Comparison of ENCODE assay signal across 11 mouse cellular contexts in genomic region chr17:44617741-44618140, GRCm38 (mm10).
DNase-seq lines count a peak whose midpoint lies in the region; ATAC-seq and TF ChIP-seq lines count a peak whose summit lies in the region.
"Had no signal": no experiment of that assay in that cellular context is flagged by ENCODE, and none has a peak within 500 bp of the region (broad histone marks: within the 10 kb centered on the region; RNA-seq: fewer than 3 reads in every experiment).

No protein-coding gene starts in this region.

- WGBS in forebrain, postnatal 0 days: 49% methylated on average over 2 of the region's 2 CpGs
- WGBS in forebrain, embryonic 11.5 days: 82% methylated on average over 2 of the region's 2 CpGs
- 27% methylated on average over 2 of the region's 2 CpGs for WGBS in lung, embryonic 15.5 days
- 43% methylated on average over 2 of the region's 2 CpGs for WGBS in embryonic facial prominence, embryonic 12.5 days

- H3K9me3 ChIP-seq in forebrain, postnatal 0 days (ENCODE audit: low read length): no peaks in the 10 kb centered on the region
- no peaks in the 10 kb centered on the region; the same call in 1 of the 2 replicates for H3K9me3 ChIP-seq in forebrain, embryonic 11.5 days (ENCODE audit: control insufficient read depth, low read length)
- H3K9me3 ChIP-seq in lung, embryonic 15.5 days: no peaks in the 10 kb centered on the region
- H3K9me3 ChIP-seq in embryonic facial prominence, embryonic 12.5 days: no peaks in the 10 kb centered on the region

- H3K4me2 ChIP-seq in forebrain, postnatal 0 days (ENCODE audit: low read depth): no peak overlapping the region
- no peak overlapping the region for H3K4me2 ChIP-seq in forebrain, embryonic 11.5 days (ENCODE audit: low read depth, low read length, severe bottlenecking)
- no peak overlapping the region for H3K4me2 ChIP-seq in lung, embryonic 15.5 days
- peak overlapping the region; percentile 35 for H3K4me2 ChIP-seq in embryonic facial prominence, embryonic 12.5 days (replicated peaks)
- H3K4me2 ChIP-seq in myocyte (ENCODE audit: low read depth): peak overlapping the region; percentile 64

- no peak overlapping the region for H3K4me3 ChIP-seq in forebrain, postnatal 0 days (ENCODE audit: low read depth, low read length)
- H3K4me3 ChIP-seq in forebrain, embryonic 11.5 days (ENCODE audit: low read depth, low read length): no peak overlapping the region
- no peak overlapping the region for H3K4me3 ChIP-seq in lung, embryonic 15.5 days
- H3K4me3 ChIP-seq in embryonic facial prominence, embryonic 12.5 days: no peak overlapping the region
- H3K4me3 ChIP-seq in myocyte: no peak overlapping the region

- no peak; the same call in 1 of the 2 replicates for ATAC-seq in forebrain, postnatal 0 days
- no peak for ATAC-seq in forebrain, embryonic 11.5 days (replicated peaks; ENCODE audit: low FRiP score)
- ATAC-seq in lung, embryonic 15.5 days (ENCODE audit: borderline replicate concordance, extremely low read depth, low FRiP score, low TSS enrichment): peak; percentile 20; the same call in 1 of the 2 replicates
- ATAC-seq in embryonic facial prominence, embryonic 12.5 days (ENCODE audit: insufficient number of reproducible peaks, insufficient read depth, low FRiP score, low TSS enrichment): no peak

- no peak for TF ChIP-seq CTCF in forebrain, postnatal 0 days (IDR thresholded peaks at IDR 0.05; ENCODE audit: low read depth)

- no peaks in the 10 kb centered on the region for H3K27me3 ChIP-seq in forebrain, postnatal 0 days (ENCODE audit: insufficient read depth, low read length)
- H3K27me3 ChIP-seq in forebrain, embryonic 11.5 days (ENCODE audit: control insufficient read depth, insufficient read depth, low read length): no peaks in the 10 kb centered on the region
- H3K27me3 ChIP-seq in lung, embryonic 15.5 days: no peaks in the 10 kb centered on the region
- H3K27me3 ChIP-seq in embryonic facial prominence, embryonic 12.5 days: no peaks in the 10 kb centered on the region
- no peaks in the 10 kb centered on the region for H3K27me3 ChIP-seq in myocyte (ENCODE audit: control insufficient read depth, insufficient read depth, insufficient read length)

- 0 out of 2 replicates have a peak, but pooled peaks cover 9% of the 10 kb centered on the region for H3K4me1 ChIP-seq in forebrain, postnatal 0 days (ENCODE audit: insufficient read depth)
- peaks cover 6% of the 10 kb centered on the region; the same call in 1 of the 2 replicates for H3K4me1 ChIP-seq in forebrain, embryonic 11.5 days (replicated peaks; ENCODE audit: control insufficient read depth, insufficient read depth, low read length)
- peaks cover 14% of the 10 kb centered on the region for H3K4me1 ChIP-seq in lung, embryonic 15.5 days
- H3K4me1 ChIP-seq in embryonic facial prominence, embryonic 12.5 days: peaks cover 54% of the 10 kb centered on the region

- no peaks in the 10 kb centered on the region for H3K79me2 ChIP-seq in myocyte (ENCODE audit: control insufficient read depth, insufficient read depth)

- no peak overlapping the region for H3ac ChIP-seq in myocyte (ENCODE audit: control insufficient read depth, insufficient read length)

- no peak for TF ChIP-seq POLR2A in myocyte (IDR thresholded peaks at IDR 0.05; ENCODE audit: insufficient read length, low read depth)

- DNase-seq in forebrain, postnatal 0 days: no peak
- DNase-seq in forebrain, embryonic 11.5 days (ENCODE audit: low spot score): no peak
- no peak for DNase-seq in lung, postnatal 4 days
- DNase-seq in ovary, postnatal 36 days (ENCODE audit: low spot score): no peak
- DNase-seq in gastrocnemius, adult 18-20 months (ENCODE audit: low spot score): no peak
- DNase-seq: adrenal gland, postnatal 25 days; liver; thymus, postnatal 14 days had no signal

- no peaks in the 10 kb centered on the region for H3K36me3 ChIP-seq in forebrain, postnatal 0 days (ENCODE audit: insufficient read depth)
- no peaks in the 10 kb centered on the region for H3K36me3 ChIP-seq in forebrain, embryonic 11.5 days (ENCODE audit: control insufficient read depth, insufficient read depth, low read length)
- no peaks in the 10 kb centered on the region for H3K36me3 ChIP-seq in lung, embryonic 15.5 days
- H3K36me3 ChIP-seq in embryonic facial prominence, embryonic 12.5 days: no peaks in the 10 kb centered on the region
- peaks cover 8% of the 10 kb centered on the region for H3K36me3 ChIP-seq in myocyte (ENCODE audit: control insufficient read depth, insufficient read depth)

- H3K27ac ChIP-seq in forebrain, postnatal 0 days (ENCODE audit: low read depth, low read length): peak overlapping the region; percentile 62
- no peak overlapping the region for H3K27ac ChIP-seq in forebrain, embryonic 11.5 days (ENCODE audit: low read depth, low read length)
- H3K27ac ChIP-seq in lung, embryonic 15.5 days: peak overlapping the region; percentile 57
- H3K27ac ChIP-seq in embryonic facial prominence, embryonic 12.5 days: peak overlapping the region; percentile 84

- 0 out of 2 replicates have a peak overlapping the region, but pooled peaks have one; percentile 15 for H3K9ac ChIP-seq in forebrain, postnatal 0 days
- H3K9ac ChIP-seq in forebrain, embryonic 11.5 days (ENCODE audit: low read length): no peak overlapping the region
- H3K9ac ChIP-seq in lung, embryonic 15.5 days: no peak overlapping the region
- no peak overlapping the region for H3K9ac ChIP-seq in embryonic facial prominence, embryonic 12.5 days

TF ChIP-seq in myocyte, 11 proteins besides CTCF, POLR2A, EP300 and RAD21:
- TF ChIP-seq MYOD1 (IDR thresholded peaks at IDR 0.05; ENCODE audit: control insufficient read depth in 1 of 3, insufficient read length in 2 of 3, low read depth in 2 of 3) (no peak), SRF (IDR thresholded peaks at IDR 0.05; ENCODE audit: control insufficient read depth, insufficient read length, low read depth) (no peak), REST (IDR thresholded peaks at IDR 0.05; ENCODE audit: insufficient read depth, insufficient read length) (no peak)
TF ChIP-seq in myocyte: peak in this region for 0.

Comparison
In these comparisons a context has a peak if more than half of its experiments do, and no peak if none do; other contexts are left out.
1. H3K4me2 ChIP-seq: peak in embryonic facial prominence, embryonic 12.5 days (single experiment) and myocyte (single experiment); none in forebrain, postnatal 0 days (single experiment), forebrain, embryonic 11.5 days (single experiment) and lung, embryonic 15.5 days (single experiment).